Mouse (Mus musculus): ENCODE measurements around the gene Camk2g. TPM values are rescaled to one million over a fixed set of nuclear protein-coding genes. Genes with fewer than 3 reads are reported as not detected.

Camk2g gene
- total RNA-seq, 1 experiment, result 28.7 TPM

- in situ Hi-C loops (cut with MboI; ENCODE audit: low sequenced_read_pairs in 2 of 2, unreplicated experiment in 2 of 2), result no loop called here
- Histone ChIP-seq H3K4me3 (ENCODE audit: insufficient read depth in 1 of 2, low read depth in 1 of 2, low read length in 2 of 2, poor library complexity in 1 of 2, severe bottlenecking in 1 of 2) (no peak overlapping the region), H3K9ac (ENCODE audit: insufficient read depth, low read depth, low read length, poor library complexity, severe bottlenecking) (no peak overlapping the region), H3K9me3 (ENCODE audit: control insufficient read depth, insufficient read depth, low read depth, low read length) (no peaks in the 10 kb centered on the region), H3K4me1 (ENCODE audit: control insufficient read depth in 2 of 2, insufficient read depth in 2 of 2, low read length in 2 of 2, poor library complexity in 1 of 2) (peaks cover 6 to 8% of the 10 kb centered on the region in 2 experiments; a peak in 3 of 4 replicates), H3K36me3 (ENCODE audit: control insufficient read depth, insufficient read depth, low read length, poor library complexity, severe bottlenecking) (peaks cover 31% of the 10 kb centered on the region; the same call in 1 of the 2 replicates), H3K27ac (ENCODE audit: insufficient read depth, low read depth, low read length, poor library complexity, severe bottlenecking) (no peak overlapping the region)
- DNase-seq (ENCODE audit: low read depth, low spot score), result no peak
- TF ChIP-seq HCFC1 (IDR thresholded peaks at IDR 0.05; ENCODE audit: borderline replicate concordance, insufficient read depth, low read length) (no peak), MAFK (IDR thresholded peaks at IDR 0.05; ENCODE audit: insufficient read depth, low read depth, low read length) (no peak), ZNF384 (IDR thresholded peaks at IDR 0.05; ENCODE audit: low read depth, low read length) (no peak), ZC3H11A (IDR thresholded peaks at IDR 0.05; ENCODE audit: borderline replicate concordance, low read depth, low read length) (no peak), CHD2 (IDR thresholded peaks at IDR 0.05; ENCODE audit: low read depth, low read length) (no peak)
These were observed 4.3 kb downstream of the Camk2g start for GRCm38 (mm10) chr14:20789593-20789992.

GRCm38 (mm10) chr14:20788151-20788550, 5.7 kb downstream of the Camk2g start:
- in situ Hi-C loops (cut with MboI; ENCODE audit: low sequenced_read_pairs in 2 of 2, unreplicated experiment in 2 of 2), result no loop called here
- Histone ChIP-seq H3K27ac (ENCODE audit: insufficient read depth, low read depth, low read length, poor library complexity, severe bottlenecking) (no peak overlapping the region), H3K4me3 (ENCODE audit: insufficient read depth in 1 of 2, low read depth in 1 of 2, low read length in 2 of 2, poor library complexity in 1 of 2, severe bottlenecking in 1 of 2) (no peak overlapping the region), H3K9me3 (ENCODE audit: control insufficient read depth, insufficient read depth, low read depth, low read length) (no peaks in the 10 kb centered on the region), H3K4me1 (ENCODE audit: control insufficient read depth in 2 of 2, insufficient read depth in 2 of 2, low read length in 2 of 2, poor library complexity in 1 of 2) (peaks cover 6 to 8% of the 10 kb centered on the region in 2 experiments; a peak in 3 of 4 replicates), H3K36me3 (ENCODE audit: control insufficient read depth, insufficient read depth, low read length, poor library complexity, severe bottlenecking) (peaks cover 33% of the 10 kb centered on the region; the same call in 1 of the 2 replicates), H3K9ac (ENCODE audit: insufficient read depth, low read depth, low read length, poor library complexity, severe bottlenecking) (no peak overlapping the region)
- no peak for DNase-seq (ENCODE audit: low read depth, low spot score)
- no peak for TF ChIP-seq HCFC1 (IDR thresholded peaks at IDR 0.05; ENCODE audit: borderline replicate concordance, insufficient read depth, low read length)
- no peak for TF ChIP-seq MAFK (IDR thresholded peaks at IDR 0.05; ENCODE audit: insufficient read depth, low read depth, low read length)

GRCm38 (mm10) chr14:20786611-20787015, 7.3 kb downstream of the Camk2g start:
- H3K9me3 ChIP-seq (ENCODE audit: control insufficient read depth, insufficient read depth, low read depth, low read length), result no peaks in the 10 kb centered on the region
- DNase-seq (ENCODE audit: low read depth, low spot score), result no peak
- in situ Hi-C loops (cut with MboI; ENCODE audit: low sequenced_read_pairs in 2 of 2, unreplicated experiment in 2 of 2), result no loop called here
- no peak overlapping the region for H3K9ac ChIP-seq (ENCODE audit: insufficient read depth, low read depth, low read length, poor library complexity, severe bottlenecking)
- TF ChIP-seq MAFK (IDR thresholded peaks at IDR 0.05; ENCODE audit: insufficient read depth, low read depth, low read length), result no peak
- TF ChIP-seq CHD2 (IDR thresholded peaks at IDR 0.05; ENCODE audit: low read depth, low read length), result no peak
- TF ChIP-seq ZC3H11A (IDR thresholded peaks at IDR 0.05; ENCODE audit: borderline replicate concordance, low read depth, low read length), result no peak
- no peak for TF ChIP-seq HCFC1 (IDR thresholded peaks at IDR 0.05; ENCODE audit: borderline replicate concordance, insufficient read depth, low read length)
- TF ChIP-seq ZNF384 (IDR thresholded peaks at IDR 0.05; ENCODE audit: low read depth, low read length), result no peak
- peaks cover 5 to 6% of the 10 kb centered on the region in 2 experiments; a peak in 3 of 4 replicates for H3K4me1 ChIP-seq (ENCODE audit: control insufficient read depth in 2 of 2, insufficient read depth in 2 of 2, low read length in 2 of 2, poor library complexity in 1 of 2)
- H3K36me3 ChIP-seq (ENCODE audit: control insufficient read depth, insufficient read depth, low read length, poor library complexity, severe bottlenecking), result peaks cover 32% of the 10 kb centered on the region; the same call in 1 of the 2 replicates
- no peak overlapping the region for H3K27ac ChIP-seq (ENCODE audit: insufficient read depth, low read depth, low read length, poor library complexity, severe bottlenecking)
- no peak overlapping the region for H3K4me3 ChIP-seq (ENCODE audit: insufficient read depth in 1 of 2, low read depth in 1 of 2, low read length in 2 of 2, poor library complexity in 1 of 2, severe bottlenecking in 1 of 2)

- no peak for DNase-seq (ENCODE audit: low read depth, low spot score)
- peaks cover 5 to 6% of the 10 kb centered on the region in 2 experiments; a peak in 3 of 4 replicates for H3K4me1 ChIP-seq (ENCODE audit: control insufficient read depth in 2 of 2, insufficient read depth in 2 of 2, low read length in 2 of 2, poor library complexity in 1 of 2)
- no peak for TF ChIP-seq ZNF384 (IDR thresholded peaks at IDR 0.05; ENCODE audit: low read depth, low read length)
- TF ChIP-seq ZC3H11A (IDR thresholded peaks at IDR 0.05; ENCODE audit: borderline replicate concordance, low read depth, low read length), result no peak
- TF ChIP-seq CHD2 (IDR thresholded peaks at IDR 0.05; ENCODE audit: low read depth, low read length), result no peak
- no peak for TF ChIP-seq MAFK (IDR thresholded peaks at IDR 0.05; ENCODE audit: insufficient read depth, low read depth, low read length)
- no peak for TF ChIP-seq HCFC1 (IDR thresholded peaks at IDR 0.05; ENCODE audit: borderline replicate concordance, insufficient read depth, low read length)
- no peaks in the 10 kb centered on the region for H3K9me3 ChIP-seq (ENCODE audit: control insufficient read depth, insufficient read depth, low read depth, low read length)
- no peak overlapping the region for H3K27ac ChIP-seq (ENCODE audit: insufficient read depth, low read depth, low read length, poor library complexity, severe bottlenecking)
- H3K36me3 ChIP-seq (ENCODE audit: control insufficient read depth, insufficient read depth, low read length, poor library complexity, severe bottlenecking), result peaks cover 26% of the 10 kb centered on the region; the same call in 1 of the 2 replicates
- in situ Hi-C loops (cut with MboI; ENCODE audit: low sequenced_read_pairs in 2 of 2, unreplicated experiment in 2 of 2), result no loop called here
- no peak overlapping the region for H3K4me3 ChIP-seq (ENCODE audit: insufficient read depth in 1 of 2, low read depth in 1 of 2, low read length in 2 of 2, poor library complexity in 1 of 2, severe bottlenecking in 1 of 2)
- H3K9ac ChIP-seq (ENCODE audit: insufficient read depth, low read depth, low read length, poor library complexity, severe bottlenecking), result no peak overlapping the region
These were observed 7.9 kb downstream of the Camk2g start for GRCm38 (mm10) chr14:20786020-20786419.

GRCm38 (mm10) chr14:20785231-20785630, 8.7 kb downstream of the Camk2g start:
- Histone ChIP-seq H3K9ac (ENCODE audit: insufficient read depth, low read depth, low read length, poor library complexity, severe bottlenecking) (no peak overlapping the region), H3K9me3 (ENCODE audit: control insufficient read depth, insufficient read depth, low read depth, low read length) (no peaks in the 10 kb centered on the region), H3K36me3 (ENCODE audit: control insufficient read depth, insufficient read depth, low read length, poor library complexity, severe bottlenecking) (peaks cover 22% of the 10 kb centered on the region; the same call in 1 of the 2 replicates), H3K27ac (ENCODE audit: insufficient read depth, low read depth, low read length, poor library complexity, severe bottlenecking) (no peak overlapping the region), H3K4me3 (ENCODE audit: insufficient read depth in 1 of 2, low read depth in 1 of 2, low read length in 2 of 2, poor library complexity in 1 of 2, severe bottlenecking in 1 of 2) (no peak overlapping the region), H3K4me1 (ENCODE audit: control insufficient read depth in 2 of 2, insufficient read depth in 2 of 2, low read length in 2 of 2, poor library complexity in 1 of 2) (peaks cover 5 to 6% of the 10 kb centered on the region in 2 experiments; a peak in 3 of 4 replicates)
- no peak for DNase-seq (ENCODE audit: low read depth, low spot score)
- TF ChIP-seq HCFC1 (IDR thresholded peaks at IDR 0.05; ENCODE audit: borderline replicate concordance, insufficient read depth, low read length), result no peak
- TF ChIP-seq CHD2 (IDR thresholded peaks at IDR 0.05; ENCODE audit: low read depth, low read length), result no peak
- TF ChIP-seq ZNF384 (IDR thresholded peaks at IDR 0.05; ENCODE audit: low read depth, low read length), result no peak
- no peak for TF ChIP-seq MAFK (IDR thresholded peaks at IDR 0.05; ENCODE audit: insufficient read depth, low read depth, low read length)
- TF ChIP-seq ZC3H11A (IDR thresholded peaks at IDR 0.05; ENCODE audit: borderline replicate concordance, low read depth, low read length), result no peak
- in situ Hi-C loops (cut with MboI; ENCODE audit: low sequenced_read_pairs in 2 of 2, unreplicated experiment in 2 of 2), result no loop called here
